Mouse (Mus musculus) retina, postnatal 7 days (tissue): Measurements from ENCODE around the gene Klhdc8a.

Source experiments
- DNase-seq: peaks from one replicate; pipeline ENCODE4 v3.0.0-alpha.2; 2012; ENCODE audit warnings: low read depth, low spot score

Klhdc8a gene

GRCm38 (mm10) chr1:132317894-132318863 lies 19.8 kb downstream of the Klhdc8a start:
- no peak for DNase-seq

GRCm38 (mm10) chr1:132319242-132319641 lies 20.8 kb downstream of the Klhdc8a start:
- no peak for DNase-seq

DNA sequence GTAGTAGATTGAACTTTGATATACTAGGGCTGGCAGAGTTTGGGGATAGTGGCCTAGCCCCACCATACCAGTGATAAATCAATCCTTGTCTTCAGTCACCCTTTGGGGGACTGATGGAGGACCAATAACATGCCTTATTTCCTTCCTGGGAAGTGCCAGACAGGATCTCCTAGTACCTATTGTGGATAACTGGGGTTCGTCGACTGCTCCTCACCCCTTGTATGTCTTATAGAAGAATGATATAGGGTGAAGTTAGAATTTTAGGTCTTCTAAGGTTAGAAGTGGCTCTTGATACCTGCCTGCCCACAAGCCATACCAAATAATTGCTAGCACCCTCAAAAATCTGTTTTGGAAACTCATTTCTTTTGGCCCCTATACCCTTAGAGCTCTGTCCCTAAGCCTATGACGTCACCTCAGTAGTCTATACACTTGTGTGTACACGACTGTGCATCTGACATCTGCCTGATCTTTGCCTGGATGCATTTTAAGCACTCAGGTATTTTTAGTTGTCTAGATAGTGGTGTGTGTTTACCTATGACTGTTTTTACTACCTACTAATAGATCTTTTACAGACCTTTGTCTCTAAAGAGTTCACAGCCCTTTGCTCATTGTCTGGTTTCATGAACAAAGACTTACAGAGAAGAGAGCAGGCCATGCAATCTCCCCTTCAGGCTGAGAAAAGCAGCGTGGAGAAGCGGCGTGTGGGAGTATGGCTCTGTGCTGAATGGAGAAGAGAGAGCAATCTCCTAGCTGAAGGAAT lies 23.6 kb downstream of the Klhdc8a start:
- no peak for DNase-seq

GRCm38 (mm10) chr1:132322711-132323542 lies 24.5 kb downstream of the Klhdc8a start:
- DNase-seq, result no peak

GRCm38 (mm10) chr1:132326777-132327176 lies 28.4 kb downstream of the Klhdc8a start:
- no peak for DNase-seq

DNA sequence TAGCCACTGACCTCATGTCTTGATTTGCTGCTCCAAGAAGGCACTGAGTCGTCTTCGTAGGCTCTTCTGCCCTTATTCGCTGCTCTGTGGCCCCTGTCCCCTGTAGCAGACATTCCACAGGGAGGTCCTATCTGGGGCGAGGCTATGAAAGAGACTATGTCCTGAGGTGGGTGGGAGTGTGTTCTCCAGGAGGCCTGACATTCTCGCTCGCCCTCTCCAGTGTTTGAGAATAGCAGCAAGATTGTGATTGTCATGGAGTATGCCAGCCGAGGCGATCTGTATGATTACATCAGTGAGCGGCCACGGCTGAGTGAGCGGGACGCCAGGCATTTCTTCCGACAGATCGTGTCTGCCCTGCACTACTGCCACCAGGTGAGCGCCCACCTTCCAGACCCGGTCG lies 29.1 kb downstream of the Klhdc8a start:
- DNase-seq, result no peak

DNA sequence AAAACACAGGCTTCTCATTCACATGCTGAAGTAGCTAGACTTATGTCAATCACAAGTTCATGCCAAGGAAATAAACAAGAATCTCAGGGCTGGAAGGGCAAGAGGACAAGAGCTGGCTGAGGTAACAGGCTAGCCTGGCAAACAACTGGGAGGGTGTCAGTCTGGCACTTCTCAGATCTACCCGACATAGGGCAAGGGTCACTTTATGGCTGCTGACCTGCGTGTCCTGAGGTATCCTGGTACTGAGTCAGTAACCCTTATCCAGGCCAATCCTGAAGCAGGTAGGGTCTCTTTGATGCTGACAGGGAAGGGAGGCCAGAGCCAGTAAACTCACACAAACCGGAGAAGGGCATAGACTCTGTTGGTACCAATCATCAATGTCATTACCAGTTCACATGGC lies 30.1 kb downstream of the Klhdc8a start:
- no peak for DNase-seq

GRCm38 (mm10) chr1:132329656-132330055 lies 31.2 kb downstream of the Klhdc8a start:
- no peak for DNase-seq

- no peak for DNase-seq
These were observed 32.0 kb downstream of the Klhdc8a start for GRCm38 (mm10) chr1:132330397-132330796.

DNA sequence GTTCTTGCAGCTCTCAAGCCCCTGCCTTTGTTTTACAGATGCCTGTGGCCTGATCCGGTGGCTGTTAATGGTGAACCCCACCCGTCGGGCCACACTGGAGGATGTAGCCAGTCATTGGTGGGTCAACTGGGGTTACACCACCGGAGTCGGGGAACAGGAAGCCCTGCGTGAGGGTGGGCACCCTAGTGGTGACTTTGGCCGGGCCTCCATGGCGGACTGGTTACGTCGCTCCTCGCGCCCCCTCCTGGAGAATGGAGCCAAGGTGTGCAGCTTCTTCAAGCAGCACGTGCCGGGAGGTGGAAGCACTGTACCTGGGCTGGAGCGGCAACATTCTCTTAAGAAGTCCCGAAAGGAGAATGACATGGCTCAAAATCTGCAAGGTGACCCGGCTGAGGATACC lies 32.9 kb downstream of the Klhdc8a start:
- DNase-seq, result no peak

GRCm38 (mm10) chr1:132333201-132333600 lies 34.8 kb downstream of the Klhdc8a start:
- DNase-seq, result no peak

DNA sequence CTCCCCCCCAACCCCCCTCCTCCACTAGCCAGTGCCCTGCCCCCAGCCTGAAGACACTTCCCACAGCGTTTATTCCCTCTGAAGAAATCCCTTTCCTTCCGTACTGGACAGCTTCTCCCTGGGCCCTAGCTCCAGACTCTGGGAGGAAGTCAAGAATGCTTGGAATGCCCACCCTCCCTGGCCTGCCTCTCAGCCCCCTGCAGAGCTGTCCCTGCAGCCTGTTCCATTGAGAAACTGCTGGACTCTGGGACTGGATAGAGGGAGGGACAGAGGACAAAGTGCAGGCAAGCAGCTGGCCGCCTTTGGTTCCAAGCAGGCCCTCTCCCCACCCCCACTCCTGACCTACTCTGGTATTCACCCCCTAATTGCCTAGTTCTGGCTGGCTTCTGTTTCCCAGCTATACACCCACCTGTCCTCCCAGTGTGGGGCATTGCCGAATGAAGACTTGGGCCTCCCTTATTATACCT lies 35.3 kb downstream of the Klhdc8a start:
- DNase-seq, result no peak

GRCm38 (mm10) chr1:132334178-132334801 lies 35.9 kb downstream of the Klhdc8a start:
- no peak for DNase-seq

DNA sequence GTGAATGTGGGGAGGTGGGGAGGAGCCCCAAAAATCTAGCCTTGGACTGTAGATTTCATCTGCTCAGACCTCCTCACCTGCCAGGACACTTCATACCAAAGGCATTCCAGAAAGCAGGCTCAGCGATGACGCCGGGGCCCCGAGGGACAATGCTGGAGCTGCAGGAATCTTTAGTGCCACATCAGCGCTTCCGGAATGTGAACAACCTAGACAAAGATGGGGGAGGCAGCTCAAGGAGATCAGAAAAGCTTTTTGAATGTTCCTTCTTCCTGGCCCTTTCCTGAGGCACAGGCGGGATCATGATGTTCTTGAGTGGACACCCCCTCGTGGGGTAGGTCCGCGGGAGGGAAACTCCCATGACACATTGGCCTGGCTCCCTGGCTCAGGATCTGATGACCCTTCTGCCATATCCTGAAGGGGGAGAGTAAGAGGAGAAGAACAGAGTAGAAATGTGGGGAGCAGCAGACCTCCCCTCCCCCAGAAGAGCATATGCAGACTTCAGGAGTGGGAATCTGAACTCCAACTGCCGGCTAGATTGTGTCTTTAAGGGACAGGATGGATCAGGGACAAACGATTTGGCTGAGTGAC lies 37.0 kb downstream of the Klhdc8a start:
- no peak for DNase-seq

GRCm38 (mm10) chr1:132336921-132337320 lies 38.5 kb downstream of the Klhdc8a start:
- no peak for DNase-seq

- DNase-seq, result no peak
These were observed 39.7 kb downstream of the Klhdc8a start for GRCm38 (mm10) chr1:132338027-132338660.

- no peak for DNase-seq
These were observed 43.5 kb downstream of the Klhdc8a start for GRCm38 (mm10) chr1:132341731-132342501.

GRCm38 (mm10) chr1:132342518-132342917 lies 44.1 kb downstream of the Klhdc8a start:
- no peak for DNase-seq

DNA sequence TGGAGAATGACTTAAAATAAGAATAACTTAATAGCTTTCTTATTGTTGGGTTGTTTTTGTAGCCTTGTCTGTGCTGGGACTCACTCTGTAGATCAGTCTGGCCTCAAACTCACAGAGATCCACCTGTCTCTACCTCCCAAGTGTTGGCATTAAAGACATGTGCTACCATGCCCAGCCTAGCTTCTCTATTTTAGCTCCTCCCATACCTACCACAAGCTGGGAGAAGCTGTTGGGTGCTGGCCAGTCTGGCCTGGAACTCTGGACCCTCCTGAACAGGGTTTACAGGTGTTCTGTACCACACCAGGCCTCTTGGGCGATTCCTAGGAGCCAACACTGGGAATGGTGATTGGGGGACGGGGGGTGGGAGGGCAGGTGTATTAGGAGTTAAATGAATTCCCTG lies 44.8 kb downstream of the Klhdc8a start:
- DNase-seq, result no peak
